Mouse (Mus musculus) C2C12 (cell line): ENCODE results near the gene Trappc6a.

Source experiments
- CTCF ChIP-seq: IDR thresholded peaks from one replicate; pipeline ENCODE4 v1.5.1; 2011; ENCODE audit not compliant: control insufficient read depth, insufficient read depth, insufficient read length
- MAX ChIP-seq: IDR thresholded peaks from one replicate; pipeline ENCODE4 v1.6.1; 2011; ENCODE audit warnings: mild to moderate bottlenecking, control low read depth
- MYOD1 ChIP-seq: IDR thresholded peaks from one replicate; pipeline ENCODE4 v1.6.1; 2011; ENCODE audit warnings: low read depth; ENCODE audit not compliant: control insufficient read depth, insufficient read length

DNA sequence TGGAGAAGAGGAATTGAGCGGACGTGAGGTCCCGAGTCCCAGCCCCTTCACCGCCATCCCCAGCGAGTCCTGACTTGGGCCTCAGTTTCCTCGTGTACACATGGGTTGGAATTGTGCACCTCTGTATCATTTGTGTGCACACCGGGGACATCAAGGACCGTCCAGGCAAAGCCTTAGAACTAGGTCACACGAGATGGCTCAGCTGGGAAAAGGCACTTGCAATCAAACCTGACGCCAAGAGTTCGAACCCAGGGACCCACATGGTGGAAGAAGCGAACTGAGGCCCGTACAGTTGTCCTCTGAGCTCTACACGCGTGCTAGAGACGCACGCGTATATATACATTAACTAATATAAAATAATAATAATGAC is 598 bp upstream of the Trappc6a start:
- TF ChIP-seq CTCF (no peak), MYOD1 (no peak), MAX (no peak)
